ENCODE assay signal across 9 mouse cellular contexts in the genomic region with DNA sequence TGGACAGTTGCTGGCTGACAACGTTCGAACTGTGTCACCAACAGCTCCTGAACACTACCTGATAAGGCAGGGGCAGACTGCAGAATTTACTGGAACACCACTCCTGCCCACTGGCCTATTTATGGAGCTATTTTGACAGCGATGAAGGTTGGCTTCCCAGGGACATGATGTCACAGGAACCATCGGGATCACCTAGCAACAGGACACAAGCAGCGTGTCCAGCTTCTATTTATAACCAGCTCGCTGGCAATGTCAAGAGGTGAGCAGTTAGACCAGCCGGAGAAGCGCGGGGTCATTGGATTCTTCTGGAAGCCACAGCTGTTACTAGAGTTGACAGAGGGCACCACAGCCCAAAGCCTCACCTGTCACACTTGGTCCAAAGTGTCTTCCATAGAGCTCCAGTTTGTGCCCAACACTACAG.
DNase-seq lines count a peak whose midpoint lies in the region; ATAC-seq and TF ChIP-seq lines count a peak whose summit lies in the region.
"Had no signal": no experiment of that assay in that cellular context is flagged by ENCODE, and none has a peak within 500 bp of the region (broad histone marks: within the 10 kb centered on the region; RNA-seq: fewer than 3 reads in every experiment).

No protein-coding gene starts in this region.

- no peak overlapping the region for H3K9ac ChIP-seq in forebrain, embryonic 12.5 days
- no peak overlapping the region for H3K9ac ChIP-seq in intestine, embryonic 16.5 days (ENCODE audit: low read depth, low read length)

- H3K27ac ChIP-seq in forebrain, embryonic 12.5 days = no peak overlapping the region
- no peak overlapping the region for H3K27ac ChIP-seq in intestine, embryonic 16.5 days (ENCODE audit: low read length)
- no peak overlapping the region for H3K27ac ChIP-seq in left cerebral cortex, adult 2 months

- no peak overlapping the region for H3K4me3 ChIP-seq in lung, adult 2 months (replicated peaks; ENCODE audit: extremely low read depth, low read depth, low read length)
- H3K4me3 ChIP-seq in forebrain, embryonic 12.5 days (replicated peaks) = no peak overlapping the region
- no peak overlapping the region for H3K4me3 ChIP-seq in intestine, embryonic 16.5 days (ENCODE audit: low read length)
- H3K4me3 ChIP-seq in left cerebral cortex, adult 2 months = no peak overlapping the region

- no peak for ATAC-seq in forebrain, embryonic 12.5 days (ENCODE audit: low FRiP score)
- no peak for ATAC-seq in intestine, embryonic 16.5 days

- no peaks in the 10 kb centered on the region for H3K36me3 ChIP-seq in forebrain, embryonic 12.5 days (replicated peaks)
- H3K36me3 ChIP-seq in intestine, embryonic 16.5 days (ENCODE audit: control insufficient read depth, insufficient read depth, low read length) = no peaks in the 10 kb centered on the region

- intact Hi-C loops in left cerebral cortex, adult 2 months (cut with DNase I) = no loop called here

- H3K4me2 ChIP-seq in forebrain, embryonic 12.5 days = no peak overlapping the region
- H3K4me2 ChIP-seq in intestine, embryonic 16.5 days (ENCODE audit: low read depth, low read length) = no peak overlapping the region

- peaks cover 20% of the 10 kb centered on the region for H3K27me3 ChIP-seq in forebrain, embryonic 12.5 days
- H3K27me3 ChIP-seq in intestine, embryonic 16.5 days (replicated peaks; ENCODE audit: control insufficient read depth, insufficient read depth, low read length) = peaks cover 9% of the 10 kb centered on the region

- TF ChIP-seq POLR2A in lung, adult 2 months (IDR thresholded peaks at IDR 0.05; ENCODE audit: borderline replicate concordance, extremely low read depth, low read depth, low read length) = no peak

- 0 out of 2 replicates have a peak, but pooled peaks cover 2% of the 10 kb centered on the region for H3K4me1 ChIP-seq in lung, adult 2 months (ENCODE audit: control insufficient read depth, insufficient read depth, low read length)
- peaks cover 25% of the 10 kb centered on the region for H3K4me1 ChIP-seq in forebrain, embryonic 12.5 days
- peaks cover 16% of the 10 kb centered on the region; the same call in 1 of the 2 replicates for H3K4me1 ChIP-seq in intestine, embryonic 16.5 days (ENCODE audit: control insufficient read depth, insufficient read depth, low read length)

- 23% methylated on average over 9 of the region's 9 CpGs for WGBS in lung, adult 2 months
- 82% methylated on average over 9 of the region's 9 CpGs for WGBS in forebrain, embryonic 12.5 days
- WGBS in intestine, embryonic 16.5 days = 47% methylated on average over 9 of the region's 9 CpGs

- no peak for TF ChIP-seq CTCF in lung, adult 2 months (IDR thresholded peaks at IDR 0.05; ENCODE audit: insufficient read depth, low read length)
- no peak for TF ChIP-seq CTCF in left cerebral cortex, adult 2 months (IDR thresholded peaks at IDR 0.05)

- H3K9me3 ChIP-seq in forebrain, embryonic 12.5 days = no peaks in the 10 kb centered on the region
- H3K9me3 ChIP-seq in intestine, embryonic 16.5 days (ENCODE audit: control insufficient read depth, low read length) = no peaks in the 10 kb centered on the region

- peak; percentile 66 for DNase-seq in adrenal gland, adult 2 months
- no peak for DNase-seq in adrenal gland, postnatal 4 days (ENCODE audit: low spot score in 2 of 2)
- DNase-seq in brain, adult 2 months (ENCODE audit: low read depth, low spot score) = peak; percentile 90
- peak; percentile 71 to 90 for DNase-seq in heart, adult 18-20 months
- peak; percentile 37 for DNase-seq in lung, adult 2 months
- DNase-seq in left cerebral cortex, adult 2 months (ENCODE audit: extremely low spot score in 1 of 2, low spot score in 2 of 2) = no peak
- DNase-seq: thymus, postnatal 36 days had no signal

Comparison
In these comparisons a context has a peak if more than half of its experiments do, and no peak if none do; other contexts are left out.
1. DNase-seq: peak in adrenal gland, adult 2 months (single experiment), brain, adult 2 months (single experiment), heart, adult 18-20 months (2 of 2) and lung, adult 2 months (single experiment); none in adrenal gland, postnatal 4 days (0 of 2) and left cerebral cortex, adult 2 months (0 of 2).